Mouse (Mus musculus) liver, embryonic 13.5 days (tissue): ENCODE results near the gene Rasgef1c. TPM values are rescaled to one million over a fixed set of nuclear protein-coding genes. Genes with fewer than 3 reads are reported as not detected.

Experiments
- ATAC-seq: fragments of 200-750 bp; cut with Nextera tagmentation; 2 replicates; pipeline ENCODE4 v1.8.0; 2017; ENCODE audit warnings: low read depth, mild to moderate bottlenecking, moderate number of reproducible peaks, moderate library complexity
- DNase-seq: peaks from one replicate; pipeline ENCODE4 v3.0.0; 2022
- H3K27ac ChIP-seq: fragments of 300-500 bp; sonication (generic); 2 replicates; pipeline ENCODE4 v1.5.1; 2015; ENCODE audit warnings: moderate library complexity, mild to moderate bottlenecking, inconsistent platforms
- H3K27me3 ChIP-seq: fragments of 300-500 bp; sonication (generic); 2 replicates; pipeline ENCODE4 v1.6.1; 2015; ENCODE audit warnings: mild to moderate bottlenecking, inconsistent platforms
- H3K36me3 ChIP-seq: fragments of 300-500 bp; sonication (generic); 2 replicates; pipeline ENCODE4 v1.6.1; 2015; ENCODE audit warnings: mild to moderate bottlenecking, inconsistent platforms
- H3K4me1 ChIP-seq: fragments of 300-500 bp; sonication (generic); replicated peaks from 2 replicates; pipeline ENCODE4 v1.6.1; 2015; ENCODE audit warnings: inconsistent platforms
- H3K4me2 ChIP-seq: fragments of 300-500 bp; sonication (generic); 2 replicates; pipeline ENCODE4 v1.6.1; 2015; ENCODE audit warnings: inconsistent platforms, mild to moderate bottlenecking, moderate library complexity
- H3K4me3 ChIP-seq: fragments of 300-500 bp; sonication (generic); replicated peaks from 2 replicates; pipeline ENCODE4 v1.5.1; 2015; ENCODE audit warnings: mild to moderate bottlenecking, inconsistent platforms
- H3K9ac ChIP-seq: fragments of 300-500 bp; sonication (generic); 2 replicates; pipeline ENCODE4 v1.6.1; 2015; ENCODE audit warnings: mild to moderate bottlenecking, inconsistent platforms
- H3K9me3 ChIP-seq: fragments of 300-500 bp; sonication (generic); replicated peaks from 2 replicates; pipeline ENCODE4 v1.6.1; 2016; ENCODE audit warnings: inconsistent platforms
- WGBS: fragments of 180-500 bp; shearing (Covaris S2); methylation state at CpG from one replicate; pipeline ENCODE4 v1.1.7; 2015; ENCODE audit not compliant: insufficient replicate concordance; 5-methylcytosine and 5-hydroxymethylcytosine counted together
- microRNA-seq: library from miRNA; unstranded; fragments of <30 nt; microRNA quantifications from one replicate; pipeline ENCODE4, GENCODE M21; 2016
- polyA plus RNA-seq: library from polyadenylated mRNA; unstranded; fragments of >200 nt; fragmentation: Nextera tagmentation; extraction: Ambion mirVana; gene quantifications from 2 replicates; pipeline ENCODE4 v1.2.1, GENCODE M21; 2015

Gene Rasgef1c
- polyA plus RNA-seq, 1 experiment from 2014 or later = not detected

- WGBS = 14% methylated on average over 3 of the region's 3 CpGs
- 0 out of 2 replicates have a peak, but pooled peaks cover 16% of the 10 kb centered on the region for H3K27me3 ChIP-seq
- H3K9ac ChIP-seq = peak overlapping the region; percentile 89; the same call in 1 of the 2 replicates
- peak overlapping the region; percentile 78 for H3K4me3 ChIP-seq
- peaks cover 45% of the 10 kb centered on the region for H3K4me1 ChIP-seq
- no peaks in the 10 kb centered on the region for H3K9me3 ChIP-seq
- DNase-seq = no peak
- no peak for ATAC-seq
- H3K27ac ChIP-seq = no peak overlapping the region
- H3K36me3 ChIP-seq = no peaks in the 10 kb centered on the region
- peak overlapping the region; percentile 98 for H3K4me2 ChIP-seq
Measured at GRCm38 (mm10) chr11:50026521-50027090, 125.0 kb downstream of the Rasgef1c start.

- Histone ChIP-seq H3K9ac (no peak overlapping the region), H3K9me3 (no peaks in the 10 kb centered on the region), H3K4me3 (no peak overlapping the region), H3K4me1 (peaks cover 46% of the 10 kb centered on the region), H3K27me3 (0 out of 2 replicates have a peak, but pooled peaks cover 12% of the 10 kb centered on the region), H3K36me3 (no peaks in the 10 kb centered on the region), H3K27ac (no peak overlapping the region), H3K4me2 (no peak overlapping the region)
- ATAC-seq (no peak), DNase-seq (no peak)
Measured at GRCm38 (mm10) chr11:50028416-50028815, 126.8 kb downstream of the Rasgef1c start.

Small RNA genes within 50 kb of the gene (microRNA-seq; reads per million reads assigned to microRNA genes)
- gene Gm23492 = not detected

Other genes with a start within 250 kb of the Rasgef1c start
- gene Scgb3a1, start 238.2 kb upstream of the Rasgef1c start, polyA plus RNA-seq = not detected in 2 replicates
- 24.4 and 30.4 TPM in 2 replicates for gene Cnot6, start 189.1 kb upstream of the Rasgef1c start, polyA plus RNA-seq
- gene Gfpt2, start 107.7 kb upstream of the Rasgef1c start, polyA plus RNA-seq = 1.6 and 1.8 TPM in 2 replicates
- gene Mapk9, start 55.1 kb upstream of the Rasgef1c start, polyA plus RNA-seq = 21.6 and 28.3 TPM in 2 replicates
- 30.6 and 35.5 TPM in 2 replicates for gene Rnf130, start 123.5 kb downstream of the Rasgef1c start, polyA plus RNA-seq
- gene Tbc1d9b, start 229.6 kb downstream of the Rasgef1c start, polyA plus RNA-seq = 10.9 and 13.7 TPM in 2 replicates